Mouse (Mus musculus) thymus, adult 2 months (tissue): ENCODE data around the gene Man2a2.

Source experiments
- CTCF ChIP-seq: fragments of 200-500 bp; IDR thresholded peaks from 2 replicates; pipeline ENCODE4 v1.5.1; 2012; ENCODE audit warnings: mild to moderate bottlenecking, control low read depth, low read length, moderate library complexity, borderline replicate concordance; ENCODE audit not compliant: control insufficient read depth, poor library complexity, insufficient read depth; ENCODE audit errors: extremely low read depth
- POLR2A ChIP-seq: fragments of 200-500 bp; IDR thresholded peaks from 2 replicates; pipeline ENCODE4 v1.6.1; 2012; ENCODE audit warnings: mild to moderate bottlenecking, low read length, control low read depth, moderate library complexity; ENCODE audit not compliant: control insufficient read depth, poor library complexity, insufficient read depth; ENCODE audit errors: extremely low read depth

- TF ChIP-seq CTCF (no peak), POLR2A (no peak)
Observed at GRCm38 (mm10) chr7:80372667-80373066, 1.5 kb upstream of the Man2a2 start.
